Mouse (Mus musculus): ENCODE data around the gene Zfp683.

- TF ChIP-seq CTCF (conservative IDR thresholded peaks at IDR 0.05 in 1 of 2, IDR thresholded peaks at IDR 0.05 in 1 of 2; ENCODE audit: low read depth in 2 of 2, low read length in 2 of 2) (no peak), USF1 (IDR thresholded peaks at IDR 0.05; ENCODE audit: low read depth, low read length) (no peak), USF2 (conservative IDR thresholded peaks at IDR 0.05; ENCODE audit: low read depth, low read length) (no peak), TCF12 (IDR thresholded peaks at IDR 0.05; ENCODE audit: low read depth, low read length) (no peak)
Observed at GRCm38 (mm10) chr4:134102742-134103119, 49.1 kb downstream of the Zfp683 start.
